Mouse (Mus musculus): ENCODE results near the gene Mtch2.
"Not testable (repeated sequence)": the region's sequence is repeated elsewhere in the genome, so short reads cannot be mapped to it uniquely, and the experiment has no call there.

Mtch2 gene

DNA sequence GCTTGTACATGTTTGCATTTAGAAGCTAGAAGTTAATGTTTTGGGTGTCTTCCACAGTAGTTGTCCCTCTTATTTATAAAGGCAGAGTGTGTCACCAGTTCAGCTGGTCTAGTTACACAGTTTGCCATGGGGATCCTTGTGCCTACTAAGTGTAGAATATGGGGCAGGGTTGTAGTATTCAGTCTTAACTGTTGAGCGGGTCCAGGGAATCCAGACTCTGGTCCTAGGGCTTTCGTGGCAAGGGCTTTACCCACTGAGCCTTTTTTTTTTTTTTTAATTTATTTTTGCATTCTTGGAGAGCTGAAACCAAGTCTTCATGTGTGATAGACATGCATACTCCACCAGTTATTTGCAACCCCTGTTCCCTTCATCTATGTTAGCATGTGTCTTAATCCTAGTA, 14.5 kb downstream of the Mtch2 start:
- no peak for DNase-seq (ENCODE audit: low read depth, low spot score)

DNA sequence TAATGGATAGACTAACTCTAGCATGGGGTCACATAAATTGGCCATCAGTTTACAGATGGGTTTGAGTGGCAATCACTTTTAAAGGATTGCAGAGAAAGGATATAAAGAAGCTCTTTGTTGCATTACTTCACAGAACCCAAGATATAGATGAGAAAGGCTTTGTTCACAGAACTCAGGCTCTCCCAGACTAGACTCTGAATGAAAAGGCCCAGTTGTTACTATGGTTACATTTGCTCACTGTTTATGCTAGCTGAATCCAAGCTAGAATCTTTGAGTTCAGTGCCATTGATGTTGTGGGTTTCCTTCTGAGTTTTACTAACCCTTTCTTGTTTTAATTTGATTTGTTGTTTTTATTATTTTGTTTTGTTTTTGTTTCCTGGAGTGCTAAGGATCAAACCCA, 17.2 kb downstream of the Mtch2 start:
- no peak for DNase-seq (ENCODE audit: low read depth, low spot score)

GRCm38 (mm10) chr2:90866524-90866923, 19.6 kb downstream of the Mtch2 start:
- DNase-seq (ENCODE audit: low read depth, low spot score) = peak; percentile 72

- no peak for DNase-seq (ENCODE audit: low read depth, low spot score)
Measured at GRCm38 (mm10) chr2:90870136-90870601, 23.2 kb downstream of the Mtch2 start.

- no peak for DNase-seq (ENCODE audit: low read depth, low spot score)
Measured at GRCm38 (mm10) chr2:90871180-90871961, 24.4 kb downstream of the Mtch2 start.

- no peak for DNase-seq (ENCODE audit: low read depth, low spot score)
Measured at GRCm38 (mm10) chr2:90874025-90874424, 27.1 kb downstream of the Mtch2 start.

DNA sequence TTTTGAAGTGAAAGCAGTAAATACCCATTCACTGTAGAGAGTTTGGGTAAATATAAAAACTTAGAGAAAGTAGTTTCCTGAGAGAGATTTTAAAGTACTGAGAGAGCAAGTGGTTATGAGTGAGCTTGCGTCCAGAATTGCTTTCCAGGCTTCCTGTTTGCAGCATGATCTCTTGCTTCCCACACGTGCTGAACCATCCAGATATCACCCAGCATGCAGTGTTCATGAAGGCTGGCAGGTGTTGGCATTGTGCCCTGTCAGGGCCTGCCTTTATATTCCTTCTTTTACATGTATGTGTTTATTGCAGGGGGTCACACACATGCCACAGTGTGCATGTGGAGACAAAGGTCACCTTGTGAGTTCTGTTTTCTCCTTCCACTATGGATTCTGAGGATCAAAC, 28.3 kb downstream of the Mtch2 start:
- DNase-seq (ENCODE audit: low read depth, low spot score) = no peak

DNA sequence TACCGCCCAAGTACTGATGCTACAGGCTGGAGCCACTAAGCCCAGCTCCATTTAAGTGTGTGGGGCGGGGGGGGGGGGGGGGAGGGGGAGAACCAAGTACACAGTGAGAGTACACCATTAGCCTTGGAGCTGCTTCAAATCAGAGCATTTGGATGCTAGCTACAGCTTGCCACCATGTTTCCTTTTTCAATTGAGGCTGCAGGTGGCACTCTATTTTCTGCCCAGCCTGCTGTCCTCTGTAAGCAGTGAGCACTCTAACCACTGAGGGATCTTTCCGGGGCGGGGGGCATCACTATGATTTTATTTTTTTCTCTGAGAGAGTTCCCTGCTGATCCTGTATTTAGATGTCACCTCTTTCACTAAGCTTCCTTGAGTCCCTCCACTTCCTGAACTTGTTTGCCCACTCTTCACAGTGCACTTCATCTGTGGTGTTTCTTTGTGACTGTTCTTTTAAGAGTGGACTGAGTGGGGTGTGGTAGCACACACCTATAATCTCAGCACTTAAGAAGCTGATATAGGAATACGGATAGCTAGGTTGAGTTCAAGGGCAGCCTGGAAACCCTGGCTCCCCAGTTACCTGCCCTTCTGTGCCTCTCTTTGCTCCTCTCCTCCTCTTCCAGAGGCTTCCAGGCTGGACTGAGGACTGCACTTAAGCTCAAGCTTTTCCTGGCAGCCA, 30.8 kb downstream of the Mtch2 start:
- DNase-seq (ENCODE audit: low read depth, low spot score) = no peak

- DNase-seq (ENCODE audit: low read depth, low spot score) = no peak
Measured at GRCm38 (mm10) chr2:90879419-90879818, 32.5 kb downstream of the Mtch2 start.

GRCm38 (mm10) chr2:90880144-90880785, 33.3 kb downstream of the Mtch2 start:
- no peak for DNase-seq (ENCODE audit: low read depth, low spot score)

GRCm38 (mm10) chr2:90881824-90882223, 34.9 kb downstream of the Mtch2 start:
- no peak for DNase-seq (ENCODE audit: low read depth, low spot score)

DNA sequence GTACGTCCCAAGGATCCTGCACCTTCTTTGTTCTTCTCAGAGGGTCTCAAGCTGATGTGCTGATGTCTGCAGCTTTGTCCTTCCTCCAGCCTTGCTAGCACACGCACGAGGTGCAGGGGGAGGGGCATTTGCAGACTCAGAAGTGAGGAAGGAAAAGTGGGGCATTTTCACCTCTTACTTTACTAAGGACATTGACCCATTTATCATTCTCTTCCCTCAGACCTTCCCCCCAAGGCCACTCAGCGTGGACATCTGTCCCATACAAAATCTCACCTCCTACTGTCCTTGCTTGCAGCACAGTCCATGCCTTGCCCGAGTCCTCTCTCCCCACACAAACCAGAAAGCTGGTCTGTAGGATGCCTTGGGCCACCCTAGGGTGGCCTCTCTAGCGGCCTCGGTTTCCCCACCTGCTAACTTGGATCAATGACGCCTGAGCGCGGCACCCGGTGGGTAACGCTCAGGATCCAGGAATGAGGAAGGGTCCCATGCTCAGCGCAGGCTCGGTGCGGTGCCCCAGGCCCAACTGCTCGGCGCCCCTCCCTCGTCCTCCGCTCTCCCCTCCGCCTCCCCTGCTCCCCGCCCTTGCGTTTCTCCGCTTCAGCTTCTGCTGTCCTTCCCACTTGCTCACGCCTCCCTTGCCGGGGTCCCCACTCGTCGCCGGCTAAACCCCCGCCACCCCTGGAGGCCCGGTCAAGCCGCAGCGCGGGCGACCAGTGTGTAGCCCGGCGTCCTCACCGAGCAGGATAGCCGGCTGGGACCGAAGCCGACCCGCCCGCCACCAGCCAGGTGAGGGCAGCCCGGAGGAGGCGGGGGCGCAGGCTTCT, 38.5 kb downstream of the Mtch2 start, which contains the start of gene C1qtnf4:
C1qtnf4 (plus strand) TSS at position 643 of the 824 bp plus-strand sequence.
- no peak for DNase-seq (ENCODE audit: low read depth, low spot score)

DNA sequence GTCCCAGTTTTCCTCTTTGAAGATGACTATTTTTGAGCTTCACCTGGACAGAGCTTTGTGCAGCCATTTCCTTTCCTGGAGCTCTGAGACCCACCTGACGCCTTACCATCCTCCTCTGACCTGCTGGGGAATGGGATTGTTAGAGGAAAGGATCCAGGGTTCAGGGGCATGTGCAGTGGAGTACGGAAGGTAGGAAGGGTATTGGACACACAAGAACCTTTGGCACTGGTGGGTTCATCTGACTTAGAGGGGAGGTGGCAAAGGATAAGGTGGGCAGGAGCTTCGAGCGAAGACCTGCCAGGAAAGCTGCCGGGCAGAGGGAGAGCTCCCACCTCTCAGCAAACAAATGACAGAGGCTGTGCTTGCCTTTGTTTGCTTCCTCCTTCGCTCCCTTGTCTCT, 39.5 kb downstream of the Mtch2 start:
- no peak for DNase-seq (ENCODE audit: low read depth, low spot score)

DNA sequence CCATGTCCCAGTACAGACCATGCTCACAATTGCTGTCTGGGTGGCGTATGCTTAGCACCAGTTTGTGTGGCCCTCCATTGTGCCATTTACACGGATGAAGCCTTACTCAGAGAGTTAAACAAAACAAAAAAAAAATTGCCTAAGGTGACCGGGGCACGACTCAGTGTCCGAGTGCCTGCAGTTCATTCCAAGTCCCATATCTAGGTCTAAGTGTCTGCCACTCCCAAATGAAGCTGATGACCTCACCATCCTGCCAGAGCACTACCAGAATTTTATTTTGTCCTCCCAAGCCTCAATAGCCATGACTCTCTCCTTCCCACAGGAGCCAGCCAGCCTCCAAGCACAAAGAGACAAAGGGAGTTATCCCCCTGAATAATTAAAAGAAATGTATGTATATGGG, 40.7 kb downstream of the Mtch2 start:
- no peak for DNase-seq (ENCODE audit: low read depth, low spot score)

GRCm38 (mm10) chr2:90889550-90890548, 42.9 kb downstream of the Mtch2 start:
- peak; percentile 61 for DNase-seq (ENCODE audit: low read depth, low spot score)

DNA sequence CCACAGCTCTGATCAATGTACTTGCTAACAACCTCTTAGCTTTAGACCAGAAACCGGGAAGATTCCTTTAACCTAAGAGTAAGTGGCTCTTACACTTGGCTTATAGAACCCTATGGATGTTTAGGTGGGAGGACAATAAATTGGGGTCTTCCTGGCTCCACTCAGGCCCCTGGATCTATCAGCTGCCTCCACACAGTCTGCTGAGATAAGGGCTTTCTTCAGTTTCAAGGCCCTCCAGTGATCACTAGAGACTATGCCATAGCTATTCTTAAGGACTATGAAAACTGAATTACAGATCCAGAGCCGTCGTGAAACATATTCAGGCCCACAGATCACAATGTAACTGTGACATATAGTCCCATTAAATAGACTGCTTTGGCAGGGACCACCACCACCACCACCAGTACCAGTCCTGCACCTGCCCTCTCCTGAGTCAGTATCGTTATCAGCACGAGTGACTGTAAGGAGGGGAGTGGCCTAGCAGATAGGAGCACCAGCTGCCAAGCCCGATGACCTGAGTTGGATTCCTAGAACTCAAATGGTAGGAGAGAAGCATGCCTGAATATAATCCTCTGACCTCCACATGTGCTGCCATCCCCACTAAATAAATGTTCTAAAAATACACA, 46.8 kb downstream of the Mtch2 start:
- DNase-seq (ENCODE audit: low read depth, low spot score) = no peak

GRCm38 (mm10) chr2:90894299-90894677, 47.3 kb downstream of the Mtch2 start:
- DNase-seq (ENCODE audit: low read depth, low spot score) = not testable (repeated sequence)

DNA sequence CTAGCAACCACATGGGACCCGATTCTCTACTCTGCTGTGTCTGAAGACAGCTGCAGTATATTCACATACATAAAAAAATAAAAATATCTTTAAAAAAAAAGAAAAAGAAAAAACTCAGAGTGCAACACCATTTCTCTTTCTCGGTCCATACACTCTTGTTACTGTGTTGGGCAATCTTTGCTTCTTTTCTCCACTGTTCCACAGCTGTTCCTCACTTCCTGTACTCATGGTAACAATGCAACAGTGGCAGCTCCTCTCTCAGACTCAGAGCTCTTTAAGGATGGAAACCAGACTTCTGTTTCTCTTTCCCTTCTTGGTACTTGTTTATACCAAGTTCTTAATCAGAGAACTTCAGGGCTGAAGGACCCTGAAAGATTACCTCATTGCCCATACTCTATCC, 56.4 kb downstream of the Mtch2 start:
- DNase-seq (ENCODE audit: low read depth, low spot score) = no peak

DNA sequence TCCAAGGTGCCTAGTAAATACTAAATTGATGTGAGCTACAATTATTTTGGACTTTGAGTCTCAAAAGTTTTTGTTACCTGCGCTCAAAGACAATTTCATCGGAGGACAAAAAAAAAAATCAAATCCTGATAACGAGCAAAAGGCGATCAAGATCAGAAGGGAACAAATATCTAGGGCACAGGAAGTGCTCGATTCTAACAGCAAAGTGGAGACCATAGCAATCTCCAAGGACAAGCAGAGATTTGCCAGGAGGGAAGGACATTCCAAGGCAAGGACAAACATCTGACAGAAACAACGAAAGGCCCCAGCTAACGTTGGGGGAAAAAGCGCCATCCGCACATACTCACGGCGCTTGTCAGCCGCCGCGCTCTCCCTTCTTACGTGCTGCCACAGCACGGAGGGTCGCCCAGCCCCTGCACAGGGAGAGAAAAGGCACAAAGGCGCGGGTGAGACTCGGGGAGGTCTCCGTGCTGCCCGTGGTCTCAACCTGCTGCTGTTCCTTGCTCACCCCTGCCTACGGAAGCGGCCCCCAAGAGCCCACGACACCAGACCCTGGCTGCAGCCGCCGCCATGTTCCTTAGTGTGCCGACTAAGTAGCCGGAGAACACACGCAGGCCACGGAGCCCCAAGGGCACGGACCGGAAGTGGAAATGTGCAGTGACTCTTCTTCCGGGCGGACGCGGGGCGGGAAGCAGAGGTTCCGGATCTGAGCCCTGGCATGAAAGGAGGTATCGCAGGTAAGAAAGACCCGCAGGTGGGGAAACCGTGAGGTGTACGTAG, 57.3 kb downstream of the Mtch2 start, which contains the start of the genes Kbtbd4 and Ndufs3:
Kbtbd4 (plus strand) TSS at position 665 of the 780 bp plus-strand sequence.
Ndufs3 (minus strand) TSS at position 752 of the 780 bp plus-strand sequence.
- DNase-seq (ENCODE audit: low read depth, low spot score) = peak; percentile 90
